Mouse (Mus musculus): ENCODE measurements around the gene Arhgap30. TPM values are rescaled to one million over a fixed set of nuclear protein-coding genes. Genes with fewer than 3 reads are reported as not detected.
A peak's percentile ranks its signal among the peaks of the same experiment; 100 is the strongest.

Arhgap30 gene
- polyA plus RNA-seq, 1 experiment from 2014 or later, result 0.48 TPM

DNA sequence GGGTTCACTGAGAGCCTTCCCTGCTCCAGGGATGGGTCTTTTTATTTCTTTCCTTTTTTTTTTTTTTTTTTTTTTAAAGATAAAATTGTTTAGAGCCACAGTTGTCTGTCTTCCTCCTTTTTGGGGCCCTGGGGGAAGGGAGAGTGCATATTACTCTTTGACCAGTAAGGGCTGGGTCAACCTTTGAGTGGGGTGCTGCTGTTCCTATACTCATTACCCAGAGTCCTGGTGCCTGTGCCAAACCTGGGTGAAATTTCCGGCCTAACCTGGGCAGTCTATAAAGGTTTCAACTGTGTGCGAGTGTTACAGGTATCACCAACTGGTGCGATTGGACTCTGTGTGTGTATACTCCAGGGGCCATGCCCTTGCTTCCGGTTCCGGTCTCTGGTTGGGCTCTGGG lies 29.9 kb downstream of the Arhgap30 start, which contains the start of gene Tstd1:
Tstd1 (plus strand) TSS at position 213 of the 400 bp plus-strand sequence.
- no peak within 1 kb of the TSS for H3K9ac ChIP-seq (replicated peaks; ENCODE audit: low read depth, low read length)
- no peak within 1 kb of the TSS for H3K4me2 ChIP-seq (ENCODE audit: low read length)
- ATAC-seq, result 0 out of 2 replicates have a peak, but pooled peaks have one; percentile 3
- peaks cover 26% of the 10 kb centered on the region for H3K36me3 ChIP-seq (ENCODE audit: control insufficient read depth, insufficient read depth)
- no peaks in the 10 kb centered on the region for H3K27me3 ChIP-seq (replicated peaks; ENCODE audit: control insufficient read depth, insufficient read depth, low read length)
- peaks cover 8% of the 10 kb centered on the region for H3K4me1 ChIP-seq (replicated peaks; ENCODE audit: control insufficient read depth, insufficient read depth, low read length)
- 96% methylated on average over 5 of the region's 5 CpGs for WGBS
- no peaks in the 10 kb centered on the region for H3K9me3 ChIP-seq (ENCODE audit: control insufficient read depth, low read length)
- H3K27ac ChIP-seq (ENCODE audit: low read length), result no peak within 1 kb of the TSS
- no peak within 1 kb of the TSS for H3K4me3 ChIP-seq (replicated peaks; ENCODE audit: low read length)

- no peaks in the 10 kb centered on the region for H3K9me3 ChIP-seq (ENCODE audit: control insufficient read depth, low read length)
- peaks cover 26% of the 10 kb centered on the region for H3K36me3 ChIP-seq (ENCODE audit: control insufficient read depth, insufficient read depth)
- ATAC-seq, result peak; percentile 30
- H3K4me1 ChIP-seq (replicated peaks; ENCODE audit: control insufficient read depth, insufficient read depth, low read length), result peaks cover under 1% of the 10 kb centered on the region
- 60% methylated on average over 12 of the region's 12 CpGs for WGBS
- no peak overlapping the region for H3K27ac ChIP-seq (ENCODE audit: low read length)
- H3K4me3 ChIP-seq (replicated peaks; ENCODE audit: low read length), result no peak overlapping the region
- no peak overlapping the region for H3K4me2 ChIP-seq (ENCODE audit: low read length)
- H3K27me3 ChIP-seq (replicated peaks; ENCODE audit: control insufficient read depth, insufficient read depth, low read length), result no peaks in the 10 kb centered on the region
- H3K9ac ChIP-seq (replicated peaks; ENCODE audit: low read depth, low read length), result no peak overlapping the region
These were observed 30.6 kb downstream of the Arhgap30 start for GRCm38 (mm10) chr1:171419291-171419882.

GRCm38 (mm10) chr1:171419905-171420304 lies 31.2 kb downstream of the Arhgap30 start:
- Histone ChIP-seq H3K9me3 (ENCODE audit: control insufficient read depth, low read length) (no peaks in the 10 kb centered on the region), H3K27ac (ENCODE audit: low read length) (no peak overlapping the region), H3K4me3 (replicated peaks; ENCODE audit: low read length) (no peak overlapping the region), H3K4me1 (replicated peaks; ENCODE audit: control insufficient read depth, insufficient read depth, low read length) (no peaks in the 10 kb centered on the region), H3K27me3 (replicated peaks; ENCODE audit: control insufficient read depth, insufficient read depth, low read length) (no peaks in the 10 kb centered on the region), H3K9ac (replicated peaks; ENCODE audit: low read depth, low read length) (no peak overlapping the region), H3K4me2 (ENCODE audit: low read length) (no peak overlapping the region), H3K36me3 (ENCODE audit: control insufficient read depth, insufficient read depth) (peaks cover 26% of the 10 kb centered on the region)
- no peak for ATAC-seq
- 78% methylated on average over 5 of the region's 5 CpGs for whole genome bisulfite sequencing

DNA sequence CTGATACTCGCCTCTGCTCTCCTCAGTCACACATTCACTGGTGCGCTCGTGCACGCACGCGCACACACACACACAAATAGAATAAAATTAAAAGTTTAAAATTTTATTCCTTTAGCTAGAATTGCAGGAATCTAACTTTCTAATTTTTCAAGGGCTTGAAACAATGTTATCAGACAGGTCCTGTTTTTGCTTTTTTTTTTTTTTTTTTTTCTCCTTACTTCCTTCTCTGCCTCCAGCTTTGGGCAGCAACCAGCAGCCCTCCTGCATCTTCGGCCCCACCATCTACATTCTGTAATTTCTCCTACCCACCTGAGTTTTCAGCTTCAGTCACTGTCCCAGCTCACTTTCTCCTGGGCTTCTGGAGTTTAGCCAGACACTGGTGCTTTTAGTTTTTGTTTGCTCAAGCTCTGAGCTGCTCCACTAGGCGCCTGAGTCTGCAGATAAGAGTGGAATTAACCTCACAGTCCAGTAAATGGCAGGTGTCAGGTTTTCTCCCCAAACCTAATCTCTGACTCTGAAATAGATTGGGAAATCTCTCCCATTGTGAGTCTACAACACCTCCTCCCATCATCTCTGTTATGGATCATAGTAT lies 33.8 kb downstream of the Arhgap30 start:
- H3K36me3 ChIP-seq (ENCODE audit: control insufficient read depth, insufficient read depth), result peaks cover 11% of the 10 kb centered on the region
- no peak overlapping the region for H3K4me2 ChIP-seq (ENCODE audit: low read length)
- ATAC-seq, result no peak
- H3K27ac ChIP-seq (ENCODE audit: low read length), result no peak overlapping the region
- no peaks in the 10 kb centered on the region for H3K9me3 ChIP-seq (ENCODE audit: control insufficient read depth, low read length)
- H3K4me3 ChIP-seq (replicated peaks; ENCODE audit: low read length), result no peak overlapping the region
- no peaks in the 10 kb centered on the region for H3K4me1 ChIP-seq (replicated peaks; ENCODE audit: control insufficient read depth, insufficient read depth, low read length)
- no peaks in the 10 kb centered on the region for H3K27me3 ChIP-seq (replicated peaks; ENCODE audit: control insufficient read depth, insufficient read depth, low read length)
- 89% methylated on average over 8 of the region's 8 CpGs for WGBS
- H3K9ac ChIP-seq (replicated peaks; ENCODE audit: low read depth, low read length), result no peak overlapping the region

DNA sequence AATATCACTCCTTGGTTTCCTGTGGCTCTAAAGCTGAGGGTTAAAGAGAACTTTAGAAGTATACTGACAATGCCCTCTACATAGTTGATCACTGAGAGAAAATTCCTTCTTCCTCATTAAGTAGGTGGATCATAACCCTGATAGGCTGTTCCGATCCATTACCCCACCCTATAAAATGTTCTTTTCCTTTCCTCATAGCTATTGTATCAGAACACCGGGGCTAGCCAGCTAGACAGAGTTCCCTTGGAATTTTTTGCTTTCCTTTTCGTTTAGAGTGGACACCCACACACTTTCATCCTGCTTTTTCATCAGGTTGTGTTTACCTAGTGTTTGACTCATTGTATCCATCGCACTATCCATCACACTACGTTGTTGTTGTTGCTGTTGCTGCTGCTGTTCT lies 35.9 kb downstream of the Arhgap30 start:
- WGBS, result 78% methylated on average over 5 of the region's 5 CpGs
- no peak overlapping the region for H3K4me2 ChIP-seq (ENCODE audit: low read length)
- H3K27me3 ChIP-seq (replicated peaks; ENCODE audit: control insufficient read depth, insufficient read depth, low read length), result no peaks in the 10 kb centered on the region
- H3K27ac ChIP-seq (ENCODE audit: low read length), result no peak overlapping the region
- H3K4me3 ChIP-seq (replicated peaks; ENCODE audit: low read length), result no peak overlapping the region
- no peak for ATAC-seq
- H3K4me1 ChIP-seq (replicated peaks; ENCODE audit: control insufficient read depth, insufficient read depth, low read length), result no peaks in the 10 kb centered on the region
- no peaks in the 10 kb centered on the region for H3K9me3 ChIP-seq (ENCODE audit: control insufficient read depth, low read length)
- peaks cover 4% of the 10 kb centered on the region; the same call in 1 of the 2 replicates for H3K36me3 ChIP-seq (ENCODE audit: control insufficient read depth, insufficient read depth)
- H3K9ac ChIP-seq (replicated peaks; ENCODE audit: low read depth, low read length), result no peak overlapping the region

DNA sequence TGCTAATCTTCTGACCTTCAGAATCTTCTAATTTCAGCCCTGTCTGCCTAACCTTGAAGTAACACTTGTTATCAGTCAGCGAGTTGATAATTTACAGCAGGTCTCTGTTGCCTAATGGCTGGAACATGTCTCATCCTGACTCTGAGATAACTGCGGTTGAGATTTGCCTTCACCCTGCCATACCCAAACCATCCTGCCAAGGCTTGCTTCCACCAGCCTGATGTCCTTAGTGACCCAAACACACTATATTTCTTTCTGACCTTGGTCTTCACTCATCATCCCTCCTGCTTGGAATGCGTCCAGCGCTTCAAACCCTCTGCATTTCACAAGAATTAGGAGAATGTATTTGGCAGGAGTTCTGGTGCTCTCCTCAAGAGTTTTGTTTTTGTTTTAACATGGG lies 36.4 kb downstream of the Arhgap30 start:
- H3K36me3 ChIP-seq (ENCODE audit: control insufficient read depth, insufficient read depth), result peaks cover 4% of the 10 kb centered on the region; the same call in 1 of the 2 replicates
- H3K27ac ChIP-seq (ENCODE audit: low read length), result no peak overlapping the region
- no peaks in the 10 kb centered on the region for H3K4me1 ChIP-seq (replicated peaks; ENCODE audit: control insufficient read depth, insufficient read depth, low read length)
- H3K4me3 ChIP-seq (replicated peaks; ENCODE audit: low read length), result no peak overlapping the region
- no peaks in the 10 kb centered on the region for H3K27me3 ChIP-seq (replicated peaks; ENCODE audit: control insufficient read depth, insufficient read depth, low read length)
- ATAC-seq, result no peak
- no peak overlapping the region for H3K4me2 ChIP-seq (ENCODE audit: low read length)
- no peak overlapping the region for H3K9ac ChIP-seq (replicated peaks; ENCODE audit: low read depth, low read length)
- 86% methylated on average over 4 of the region's 4 CpGs for WGBS
- H3K9me3 ChIP-seq (ENCODE audit: control insufficient read depth, low read length), result no peaks in the 10 kb centered on the region

DNA sequence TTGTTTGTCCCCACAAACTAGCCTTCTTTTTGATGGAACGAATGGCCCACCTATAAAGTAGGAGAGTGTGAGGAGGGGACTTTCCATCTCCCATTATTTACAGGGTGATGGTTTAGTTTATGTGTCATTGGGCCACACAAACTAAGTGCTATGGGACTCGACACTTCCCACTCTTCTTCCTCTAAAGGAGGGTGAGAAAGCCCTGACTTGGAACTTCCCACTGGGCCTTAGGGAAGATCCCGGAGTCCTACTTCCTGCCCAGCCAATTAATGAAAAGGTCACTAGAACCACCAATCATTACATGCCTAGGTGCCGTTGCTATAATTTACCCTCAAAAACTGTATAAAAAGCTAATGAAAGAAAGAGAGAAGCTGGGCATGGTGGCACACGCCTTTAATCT lies 43.4 kb downstream of the Arhgap30 start:
- Histone ChIP-seq H3K27me3 (replicated peaks; ENCODE audit: control insufficient read depth, insufficient read depth, low read length) (peaks cover 9% of the 10 kb centered on the region; the same call in 1 of the 2 replicates), H3K27ac (ENCODE audit: low read length) (no peak overlapping the region), H3K4me2 (ENCODE audit: low read length) (no peak overlapping the region), H3K36me3 (ENCODE audit: control insufficient read depth, insufficient read depth) (no peaks in the 10 kb centered on the region), H3K9me3 (ENCODE audit: control insufficient read depth, low read length) (no peaks in the 10 kb centered on the region), H3K4me3 (replicated peaks; ENCODE audit: low read length) (no peak overlapping the region), H3K4me1 (replicated peaks; ENCODE audit: control insufficient read depth, insufficient read depth, low read length) (peaks cover under 1% of the 10 kb centered on the region), H3K9ac (replicated peaks; ENCODE audit: low read depth, low read length) (no peak overlapping the region)
- no peak for ATAC-seq
- WGBS, result 85% methylated on average over 5 of the region's 5 CpGs

DNA sequence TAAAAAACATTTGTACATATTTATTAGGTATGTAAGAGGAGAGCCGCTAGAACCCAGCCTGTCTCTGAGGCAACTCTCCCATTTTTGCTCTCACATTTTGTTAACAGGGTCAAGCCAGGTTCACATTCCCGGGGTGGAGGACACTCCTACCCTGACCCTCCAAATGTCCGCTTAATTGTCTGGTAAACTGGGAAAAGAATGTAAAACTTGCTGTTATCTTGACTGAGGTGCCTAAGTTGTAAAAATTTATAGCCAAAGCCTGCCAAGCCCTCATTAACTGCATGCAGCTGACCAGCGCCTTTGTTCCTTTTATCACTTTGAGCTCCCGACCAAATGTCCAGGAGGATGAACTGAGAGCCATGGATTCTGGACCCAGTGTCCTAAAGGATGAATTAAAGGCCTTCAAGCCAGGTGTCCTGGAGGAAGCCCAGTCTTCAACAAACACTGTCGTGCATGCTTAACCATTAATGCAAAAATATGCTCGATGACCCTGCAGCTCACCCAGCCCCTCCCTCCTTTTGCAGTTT lies 46.6 kb downstream of the Arhgap30 start:
- Histone ChIP-seq H3K27ac (ENCODE audit: low read length) (no peak overlapping the region), H3K4me2 (ENCODE audit: low read length) (no peak overlapping the region), H3K9ac (replicated peaks; ENCODE audit: low read depth, low read length) (no peak overlapping the region), H3K4me3 (replicated peaks; ENCODE audit: low read length) (no peak overlapping the region), H3K4me1 (replicated peaks; ENCODE audit: control insufficient read depth, insufficient read depth, low read length) (peaks cover 9% of the 10 kb centered on the region), H3K36me3 (ENCODE audit: control insufficient read depth, insufficient read depth) (no peaks in the 10 kb centered on the region), H3K27me3 (replicated peaks; ENCODE audit: control insufficient read depth, insufficient read depth, low read length) (peaks cover 24% of the 10 kb centered on the region), H3K9me3 (ENCODE audit: control insufficient read depth, low read length) (no peaks in the 10 kb centered on the region)
- 68% methylated on average over 7 of the region's 7 CpGs for WGBS
- ATAC-seq, result no peak

- H3K27me3 ChIP-seq (replicated peaks; ENCODE audit: control insufficient read depth, insufficient read depth, low read length), result peaks cover 24% of the 10 kb centered on the region
These were observed 47.2 kb downstream of the Arhgap30 start for GRCm38 (mm10) chr1:171435974-171436373.

More at GRCm38 (mm10) chr1:171435974-171436373, 47.2 kb downstream of the Arhgap30 start:
- WGBS, result 72% methylated on average over 1 of the region's 1 CpGs
- no peak overlapping the region for H3K4me2 ChIP-seq (ENCODE audit: low read length)
- no peak overlapping the region for H3K27ac ChIP-seq (ENCODE audit: low read length)
- H3K4me1 ChIP-seq (replicated peaks; ENCODE audit: control insufficient read depth, insufficient read depth, low read length), result peaks cover 9% of the 10 kb centered on the region
- no peak overlapping the region for H3K9ac ChIP-seq (replicated peaks; ENCODE audit: low read depth, low read length)
- H3K4me3 ChIP-seq (replicated peaks; ENCODE audit: low read length), result no peak overlapping the region
- no peaks in the 10 kb centered on the region for H3K9me3 ChIP-seq (ENCODE audit: control insufficient read depth, low read length)
- no peak for ATAC-seq
- H3K36me3 ChIP-seq (ENCODE audit: control insufficient read depth, insufficient read depth), result no peaks in the 10 kb centered on the region

Data from forebrain, embryonic 16.5 days (tissue).